Mouse (Mus musculus): Measurements from ENCODE around the gene Agtr1a. TPM values are rescaled to one million over a fixed set of nuclear protein-coding genes. Genes with fewer than 3 reads are reported as not detected.

Gene Agtr1a
- polyA plus RNA-seq, 2 experiments = 8.7 to 10.3 TPM

GRCm38 (mm10) chr13:30361002-30361401, 24.8 kb downstream of the Agtr1a start:
- Histone ChIP-seq H3K4me3 (ENCODE audit: insufficient read depth in 1 of 2, low read depth in 2 of 2, low read length in 2 of 2) (no peak overlapping the region), H3K36me3 (replicated peaks; ENCODE audit: control insufficient read depth, insufficient read depth, low read depth) (no peaks in the 10 kb centered on the region), H3K27me3 (ENCODE audit: control insufficient read depth, insufficient read depth, low read length) (no peaks in the 10 kb centered on the region), H3K9ac (replicated peaks) (no peak overlapping the region), H3K9me3 (ENCODE audit: control insufficient read depth, low read length) (no peaks in the 10 kb centered on the region), H3K4me1 (replicated peaks; ENCODE audit: control insufficient read depth in 2 of 2, insufficient read depth in 2 of 2, low read length in 1 of 2) (peaks cover 0 to 8% of the 10 kb centered on the region in 2 experiments; a peak in 1 of 4 replicates), H3K27ac (no peak overlapping the region), H3K4me2 (ENCODE audit: low read depth) (no peak overlapping the region)
- 45% methylated on average over 5 of the region's 5 CpGs for WGBS (ENCODE audit: insufficient replicate concordance)
- no peak for TF ChIP-seq CTCF (IDR thresholded peaks at IDR 0.05; ENCODE audit: low read depth)
- no peak for TF ChIP-seq EP300 (IDR thresholded peaks at IDR 0.05; ENCODE audit: low read depth)
- ATAC-seq (ENCODE audit: insufficient read depth) = no peak
- DNase-seq (ENCODE audit: low read depth in 3 of 3, low spot score in 3 of 3) = no peak

- H3K27me3 ChIP-seq (ENCODE audit: control insufficient read depth, insufficient read depth, low read length) = no peaks in the 10 kb centered on the region
- no peak overlapping the region for H3K4me2 ChIP-seq (ENCODE audit: low read depth)
- H3K9me3 ChIP-seq (ENCODE audit: control insufficient read depth, low read length) = no peaks in the 10 kb centered on the region
- H3K4me3 ChIP-seq (ENCODE audit: insufficient read depth in 1 of 2, low read depth in 2 of 2, low read length in 2 of 2) = no peak overlapping the region
- H3K36me3 ChIP-seq (replicated peaks; ENCODE audit: control insufficient read depth, insufficient read depth, low read depth) = no peaks in the 10 kb centered on the region
- TF ChIP-seq CTCF (IDR thresholded peaks at IDR 0.05; ENCODE audit: low read depth) (no peak), EP300 (IDR thresholded peaks at IDR 0.05; ENCODE audit: low read depth) (no peak)
- DNase-seq (ENCODE audit: low read depth in 3 of 3, low spot score in 3 of 3) (no peak), ATAC-seq (ENCODE audit: insufficient read depth) (no peak)
- H3K9ac ChIP-seq (replicated peaks) = no peak overlapping the region
- no peak overlapping the region for H3K27ac ChIP-seq
- 71% methylated on average over 6 of the region's 6 CpGs for WGBS (ENCODE audit: insufficient replicate concordance)
- H3K4me1 ChIP-seq (replicated peaks; ENCODE audit: control insufficient read depth in 2 of 2, insufficient read depth in 2 of 2, low read length in 1 of 2) = peaks cover 0 to 8% of the 10 kb centered on the region in 2 experiments; a peak in 1 of 4 replicates
Measured at GRCm38 (mm10) chr13:30362048-30362447, 25.8 kb downstream of the Agtr1a start.

DNA sequence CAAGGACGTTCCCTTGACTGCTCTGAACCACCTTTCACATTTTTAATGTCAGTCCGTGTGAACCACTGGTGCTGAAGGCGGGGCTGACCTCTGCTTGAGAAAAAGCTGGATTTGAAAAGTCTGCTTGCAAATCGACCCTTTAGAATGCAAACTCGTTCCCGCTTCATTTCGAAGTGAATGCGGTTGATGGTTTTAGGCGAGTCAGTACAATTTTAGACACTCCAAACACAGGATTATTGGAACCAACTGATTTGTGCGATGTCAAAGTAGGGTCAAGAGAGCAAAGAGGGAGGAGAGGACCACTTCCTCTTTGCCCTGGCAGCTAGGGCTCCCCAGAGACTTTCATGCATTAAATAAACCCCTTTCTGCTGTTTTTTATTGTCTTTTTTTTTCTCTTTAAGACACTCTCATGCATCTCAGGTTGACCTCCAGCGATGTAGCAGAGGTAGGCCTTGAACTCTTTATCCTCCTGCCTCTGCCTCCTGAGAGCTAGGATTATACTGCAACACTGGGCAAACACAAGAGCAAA, 27.9 kb downstream of the Agtr1a start:
- H3K36me3 ChIP-seq (replicated peaks; ENCODE audit: control insufficient read depth, insufficient read depth, low read depth) = no peaks in the 10 kb centered on the region
- ATAC-seq (ENCODE audit: insufficient read depth) (no peak), DNase-seq (ENCODE audit: low read depth in 3 of 3, low spot score in 3 of 3) (no peak)
- H3K9me3 ChIP-seq (ENCODE audit: control insufficient read depth, low read length) = no peaks in the 10 kb centered on the region
- no peak overlapping the region for H3K9ac ChIP-seq (replicated peaks)
- 58% methylated on average over 11 of the region's 11 CpGs for WGBS (ENCODE audit: insufficient replicate concordance)
- TF ChIP-seq EP300 (IDR thresholded peaks at IDR 0.05; ENCODE audit: low read depth) (no peak), CTCF (IDR thresholded peaks at IDR 0.05; ENCODE audit: low read depth) (no peak)
- no peak overlapping the region for H3K4me3 ChIP-seq (ENCODE audit: insufficient read depth in 1 of 2, low read depth in 2 of 2, low read length in 2 of 2)
- H3K4me1 ChIP-seq (replicated peaks; ENCODE audit: control insufficient read depth in 2 of 2, insufficient read depth in 2 of 2, low read length in 1 of 2) = peaks cover 0 to 8% of the 10 kb centered on the region in 2 experiments; a peak in 1 of 4 replicates
- no peak overlapping the region for H3K4me2 ChIP-seq (ENCODE audit: low read depth)
- H3K27me3 ChIP-seq (ENCODE audit: control insufficient read depth, insufficient read depth, low read length) = no peaks in the 10 kb centered on the region
- no peak overlapping the region for H3K27ac ChIP-seq

DNA sequence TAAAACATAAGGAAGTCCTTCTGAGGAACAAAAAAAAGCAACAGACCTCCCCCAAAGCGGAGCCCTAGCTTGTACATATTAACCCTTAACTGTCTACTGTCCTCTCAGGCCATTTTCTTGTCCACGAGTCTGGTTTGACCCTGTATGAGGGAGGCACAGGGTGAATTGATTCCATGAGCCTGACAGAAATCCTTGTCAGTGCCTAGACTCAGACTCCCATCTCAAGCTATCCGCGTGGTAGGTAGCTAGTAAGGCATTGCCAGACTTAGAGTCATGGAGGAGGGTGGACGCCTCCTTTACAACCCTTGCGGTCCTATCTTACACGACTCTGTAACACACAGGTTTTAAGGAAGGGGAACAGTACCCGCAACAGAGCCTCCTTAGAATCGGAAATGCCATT, 28.5 kb downstream of the Agtr1a start:
- Histone ChIP-seq H3K27me3 (ENCODE audit: control insufficient read depth, insufficient read depth, low read length) (no peaks in the 10 kb centered on the region), H3K4me3 (ENCODE audit: insufficient read depth in 1 of 2, low read depth in 2 of 2, low read length in 2 of 2) (no peak overlapping the region), H3K9me3 (ENCODE audit: control insufficient read depth, low read length) (no peaks in the 10 kb centered on the region), H3K4me1 (replicated peaks; ENCODE audit: control insufficient read depth in 2 of 2, insufficient read depth in 2 of 2, low read length in 1 of 2) (peaks cover 0 to 8% of the 10 kb centered on the region in 2 experiments; a peak in 1 of 4 replicates), H3K27ac (no peak overlapping the region), H3K36me3 (replicated peaks; ENCODE audit: control insufficient read depth, insufficient read depth, low read depth) (no peaks in the 10 kb centered on the region), H3K4me2 (ENCODE audit: low read depth) (no peak overlapping the region), H3K9ac (replicated peaks) (no peak overlapping the region)
- WGBS (ENCODE audit: insufficient replicate concordance) = 57% methylated on average over 9 of the region's 9 CpGs
- ATAC-seq (ENCODE audit: insufficient read depth) = no peak
- no peak for DNase-seq (ENCODE audit: low read depth in 3 of 3, low spot score in 3 of 3)
- TF ChIP-seq CTCF (IDR thresholded peaks at IDR 0.05; ENCODE audit: low read depth) (no peak), EP300 (IDR thresholded peaks at IDR 0.05; ENCODE audit: low read depth) (no peak)

- 46% methylated on average over 2 of the region's 2 CpGs for WGBS (ENCODE audit: insufficient replicate concordance)
- H3K27ac ChIP-seq = no peak overlapping the region
Measured at GRCm38 (mm10) chr13:30365378-30365777, 29.1 kb downstream of the Agtr1a start.

More at GRCm38 (mm10) chr13:30365378-30365777, 29.1 kb downstream of the Agtr1a start:
- ATAC-seq (ENCODE audit: insufficient read depth) (no peak), DNase-seq (ENCODE audit: low read depth in 3 of 3, low spot score in 3 of 3) (no peak)
- TF ChIP-seq EP300 (IDR thresholded peaks at IDR 0.05; ENCODE audit: low read depth) (no peak), CTCF (IDR thresholded peaks at IDR 0.05; ENCODE audit: low read depth) (no peak)
- Histone ChIP-seq H3K9me3 (ENCODE audit: control insufficient read depth, low read length) (no peaks in the 10 kb centered on the region), H3K4me2 (ENCODE audit: low read depth) (no peak overlapping the region), H3K27me3 (ENCODE audit: control insufficient read depth, insufficient read depth, low read length) (no peaks in the 10 kb centered on the region), H3K9ac (replicated peaks) (no peak overlapping the region), H3K4me3 (ENCODE audit: insufficient read depth in 1 of 2, low read depth in 2 of 2, low read length in 2 of 2) (no peak overlapping the region), H3K36me3 (replicated peaks; ENCODE audit: control insufficient read depth, insufficient read depth, low read depth) (no peaks in the 10 kb centered on the region), H3K4me1 (replicated peaks; ENCODE audit: control insufficient read depth in 2 of 2, insufficient read depth in 2 of 2, low read length in 1 of 2) (peaks cover 0 to 8% of the 10 kb centered on the region in 2 experiments; a peak in 1 of 4 replicates)
